Mouse (Mus musculus) G1E (cell line): ENCODE results near the gene Gss.

Experiments
- CTCF ChIP-seq: IDR thresholded peaks from 2 replicates; pipeline ENCODE4 v1.5.1; 2012; ENCODE audit warnings: low read depth, low read length, inconsistent platforms, mixed read lengths
- GATA1 ChIP-seq: IDR thresholded peaks from 2 replicates; pipeline ENCODE4 v1.6.1; 2012; ENCODE audit warnings: borderline replicate concordance, low read length, inconsistent platforms, mixed read lengths

- no peak for TF ChIP-seq CTCF
- TF ChIP-seq GATA1: no peak
Measured at GRCm38 (mm10) chr2:155585486-155585885, 7.1 kb downstream of the Gss start.
